Mouse (Mus musculus) common myeloid progenitor, adult 5-6 weeks (primary cell): ENCODE results near the gene Ybx2. TPM values are rescaled to one million over a fixed set of nuclear protein-coding genes. Genes with fewer than 3 reads are reported as not detected.

Experiments used
- ATAC-seq: replicated peaks from 2 replicates; pipeline ENCODE4 v1.8.0; 2016; ENCODE audit warnings: low read depth, mild to moderate bottlenecking, moderate TSS enrichment, inconsistent platforms; ENCODE audit not compliant: poor library complexity, severe bottlenecking
- total RNA-seq: library from RNA; stranded (forward); fragments of 200-1000, 187-1606 nt; gene quantifications from 2 replicates; pipeline ENCODE4 v1.2.3, GENCODE M21; 2017

Ybx2 gene
- total RNA-seq, 1 experiment from 2014 or later = not detected

- ATAC-seq = no peak
Observed at GRCm38 (mm10) chr11:69932254-69932653, 3.3 kb upstream of the Ybx2 start.

- no peak for ATAC-seq
Observed at GRCm38 (mm10) chr11:69933066-69933465, 2.5 kb upstream of the Ybx2 start.

- peak; percentile 61 for ATAC-seq
Observed at GRCm38 (mm10) chr11:69934169-69934568, 1.4 kb upstream of the Ybx2 start.

- no peak for ATAC-seq
Observed at GRCm38 (mm10) chr11:69934681-69935080, 915 bp upstream of the Ybx2 start.

GRCm38 (mm10) chr11:69936156-69936555, 560 bp downstream of the Ybx2 start:
- ATAC-seq = no peak

- ATAC-seq = no peak
Observed at GRCm38 (mm10) chr11:69936714-69937347, 1.2 kb downstream of the Ybx2 start.

- no peak for ATAC-seq
Observed at GRCm38 (mm10) chr11:69937385-69937784, 1.8 kb downstream of the Ybx2 start.

- no peak for ATAC-seq
Observed at GRCm38 (mm10) chr11:69937834-69938233, 2.2 kb downstream of the Ybx2 start.

- no peak for ATAC-seq
Observed at GRCm38 (mm10) chr11:69938401-69938979, 2.9 kb downstream of the Ybx2 start.

- no peak for ATAC-seq
Observed at GRCm38 (mm10) chr11:69939181-69939580, 3.6 kb downstream of the Ybx2 start.

- ATAC-seq = no peak
Observed at GRCm38 (mm10) chr11:69939731-69940130, 4.1 kb downstream of the Ybx2 start.

- ATAC-seq = no peak
Observed at GRCm38 (mm10) chr11:69940962-69941361, 5.4 kb downstream of the Ybx2 start.

- no peak for ATAC-seq
Observed at GRCm38 (mm10) chr11:69945216-69945615, 9.6 kb downstream of the Ybx2 start.

GRCm38 (mm10) chr11:69945997-69946891, 10.6 kb downstream of the Ybx2 start:
- ATAC-seq = no peak

GRCm38 (mm10) chr11:69947337-69948065, 11.9 kb downstream of the Ybx2 start:
- no peak for ATAC-seq

GRCm38 (mm10) chr11:69948066-69948762, 12.6 kb downstream of the Ybx2 start, which contains the start of gene Slc2a4:
Gene Slc2a4 (minus strand): TSS chr11:69948188.
- ATAC-seq = peak; percentile 91

GRCm38 (mm10) chr11:69948763-69949150, 13.2 kb downstream of the Ybx2 start:
- peak; percentile 75 for ATAC-seq

- ATAC-seq = no peak
Observed at GRCm38 (mm10) chr11:69950807-69951459, 15.3 kb downstream of the Ybx2 start.

GRCm38 (mm10) chr11:69952274-69952673, 16.7 kb downstream of the Ybx2 start:
- ATAC-seq = no peak
